Mouse (Mus musculus): ENCODE measurements around the gene Slc26a8. TPM values are rescaled to one million over a fixed set of nuclear protein-coding genes. Genes with fewer than 3 reads are reported as not detected.

Slc26a8 gene
- total RNA-seq, 2 experiments from 2014 or later = 1.3 TPM; not detected in 1

GRCm38 (mm10) chr17:28613096-28613495, 76.9 kb downstream of the Slc26a8 start:
- ATAC-seq (replicated peaks; ENCODE audit: low FRiP score, poor library complexity, severe bottlenecking) = no peak

GRCm38 (mm10) chr17:28612603-28613002, 77.4 kb downstream of the Slc26a8 start:
- ATAC-seq (replicated peaks; ENCODE audit: low FRiP score, poor library complexity, severe bottlenecking) = no peak

GRCm38 (mm10) chr17:28609543-28609942, 80.5 kb downstream of the Slc26a8 start:
- no peak for ATAC-seq (replicated peaks; ENCODE audit: low FRiP score, poor library complexity, severe bottlenecking)

- no peak for ATAC-seq (replicated peaks; ENCODE audit: low FRiP score, poor library complexity, severe bottlenecking)
Observed at GRCm38 (mm10) chr17:28601557-28602250, 88.3 kb downstream of the Slc26a8 start.

DNA sequence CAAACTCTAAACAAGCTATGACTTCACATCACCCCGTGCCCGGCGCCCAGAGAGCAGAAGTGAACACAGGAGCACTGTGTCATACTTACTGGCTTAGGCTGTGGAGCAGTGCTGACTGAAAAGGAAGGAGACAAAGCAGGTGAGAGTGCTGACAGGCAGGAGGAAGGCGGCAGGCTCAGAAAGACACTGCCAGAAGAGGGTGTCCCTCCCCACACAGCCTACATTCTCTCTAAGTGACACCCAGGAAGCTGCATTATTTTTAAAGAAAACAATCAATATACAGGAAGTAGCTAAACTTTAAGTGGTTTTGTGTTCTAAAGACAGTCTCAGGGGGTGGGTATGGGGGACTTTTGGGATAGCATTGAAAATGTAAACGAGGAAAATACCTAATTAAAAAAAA, 89.3 kb downstream of the Slc26a8 start:
- no peak for ATAC-seq (replicated peaks; ENCODE audit: low FRiP score, poor library complexity, severe bottlenecking)

DNA sequence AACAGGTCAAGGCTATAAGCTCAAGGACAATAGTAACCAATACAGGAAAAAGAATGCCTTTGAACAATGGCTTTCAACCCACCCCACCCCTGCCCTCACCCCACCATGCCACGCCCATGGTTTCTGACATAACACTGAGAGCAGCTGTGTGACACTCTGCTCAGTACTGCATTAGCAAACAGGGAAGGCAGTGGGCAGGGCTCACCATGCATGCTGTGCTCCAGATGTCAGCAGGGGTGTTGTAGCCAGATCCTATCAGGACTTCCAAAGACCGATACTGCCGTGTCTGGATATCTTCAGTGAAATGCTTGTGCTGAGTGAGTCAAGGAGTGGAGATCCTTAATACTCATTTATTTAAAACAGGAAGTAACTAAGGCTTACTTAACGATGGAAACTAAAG, 96.1 kb downstream of the Slc26a8 start:
- ATAC-seq (replicated peaks; ENCODE audit: low FRiP score, poor library complexity, severe bottlenecking) = no peak

DNA sequence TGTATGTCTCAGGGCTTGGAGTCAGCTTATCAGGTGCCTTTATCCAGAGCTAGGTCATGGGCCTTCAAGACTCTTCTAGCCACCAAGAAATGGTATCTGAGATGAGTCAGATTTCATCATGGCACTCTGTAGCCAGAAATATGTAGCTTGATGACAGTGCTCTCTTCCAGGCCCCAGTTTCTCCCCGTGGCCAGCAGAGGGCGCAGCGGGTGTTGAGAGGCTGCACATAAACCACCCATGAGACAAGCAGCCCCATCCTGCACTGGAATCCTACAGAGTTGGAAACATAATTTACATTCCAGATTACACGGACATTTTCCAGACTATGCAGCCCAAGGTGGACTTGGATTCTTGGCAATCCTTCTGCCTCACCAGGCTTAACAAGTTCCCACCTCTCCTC, 97.0 kb downstream of the Slc26a8 start:
- peak; percentile 70 for ATAC-seq (replicated peaks; ENCODE audit: low FRiP score, poor library complexity, severe bottlenecking)

DNA sequence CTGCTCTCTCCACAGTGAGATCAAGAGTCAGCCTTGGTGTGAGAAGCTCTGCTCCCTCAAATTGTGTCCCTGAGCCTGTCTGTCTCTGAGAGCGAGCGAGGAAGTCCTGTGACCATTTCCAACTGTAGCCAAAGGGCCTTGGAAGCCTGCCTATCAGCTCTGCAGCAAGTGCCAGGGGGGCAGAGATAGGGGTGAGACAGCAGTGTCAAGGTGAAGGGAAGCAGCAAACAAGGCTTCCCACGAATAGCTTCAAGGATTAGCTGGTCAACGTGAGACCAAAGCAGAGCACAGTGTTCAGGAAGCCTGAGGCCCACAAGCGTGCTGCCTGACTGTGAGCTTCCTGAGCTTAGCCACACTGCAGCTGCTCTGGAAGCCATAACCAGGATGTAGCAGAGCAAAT, 98.6 kb downstream of the Slc26a8 start:
- peak; percentile 70 for ATAC-seq (replicated peaks; ENCODE audit: low FRiP score, poor library complexity, severe bottlenecking)

- ATAC-seq (replicated peaks; ENCODE audit: low FRiP score, poor library complexity, severe bottlenecking) = no peak
Observed at GRCm38 (mm10) chr17:28590596-28590995, 99.4 kb downstream of the Slc26a8 start.

GRCm38 (mm10) chr17:28588591-28588990, 101.4 kb downstream of the Slc26a8 start:
- ATAC-seq (replicated peaks; ENCODE audit: low FRiP score, poor library complexity, severe bottlenecking) = no peak

Other genes starting within 250 kb of the Slc26a8 start
- gene Fkbp5, start 172.7 kb downstream of the Slc26a8 start, total RNA-seq (2015; ENCODE audit: low replicate concordance) = 5.9 and 6.8 TPM in 2 replicates
- 7.6 and 10.6 TPM in 2 replicates for gene Fkbp5, start 172.7 kb downstream of the Slc26a8 start, total RNA-seq (2017; ENCODE audit: low replicate concordance)
- gene Armc12, start 159.4 kb downstream of the Slc26a8 start, total RNA-seq (2015; ENCODE audit: low replicate concordance) = not detected in 2 replicates
- not detected in 2 replicates for gene Armc12, start 159.4 kb downstream of the Slc26a8 start, total RNA-seq (2017; ENCODE audit: low replicate concordance)
- not detected in 2 replicates for gene Clpsl2, start 140.8 kb downstream of the Slc26a8 start, total RNA-seq (2015; ENCODE audit: low replicate concordance)
- gene Clpsl2, start 140.8 kb downstream of the Slc26a8 start, total RNA-seq (2017; ENCODE audit: low replicate concordance) = not detected in 2 replicates
- not detected in 2 replicates for gene Clps, start 129.5 kb downstream of the Slc26a8 start, total RNA-seq (2015; ENCODE audit: low replicate concordance)
- gene Clps, start 129.5 kb downstream of the Slc26a8 start, total RNA-seq (2017; ENCODE audit: low replicate concordance) = not detected in 2 replicates
- not detected in 2 replicates for gene Lhfpl5, start 114.6 kb downstream of the Slc26a8 start, total RNA-seq (2015; ENCODE audit: low replicate concordance)
- not detected in 2 replicates for gene Lhfpl5, start 114.6 kb downstream of the Slc26a8 start, total RNA-seq (2017; ENCODE audit: low replicate concordance)
- 14.7 and 15.1 TPM in 2 replicates for gene Srpk1, start 67.5 kb downstream of the Slc26a8 start, total RNA-seq (2015; ENCODE audit: low replicate concordance)
- gene Srpk1, start 67.5 kb downstream of the Slc26a8 start, total RNA-seq (2017; ENCODE audit: low replicate concordance) = 23.9 and 36.2 TPM in 2 replicates
- gene Mapk14, start 1.1 kb upstream of the Slc26a8 start, total RNA-seq (2015; ENCODE audit: low replicate concordance) = 53.7 and 58.7 TPM in 2 replicates
- gene Mapk14, start 1.1 kb upstream of the Slc26a8 start, total RNA-seq (2017; ENCODE audit: low replicate concordance) = 63.1 and 64.9 TPM in 2 replicates
- gene AC170998.1, start 35.9 kb upstream of the Slc26a8 start, total RNA-seq (2015; ENCODE audit: low replicate concordance) = 2.1 TPM in 1 of 2 replicates, not detected in the other
- 13.0 TPM in 1 of 2 replicates, not detected in the other for gene AC170998.1, start 35.9 kb upstream of the Slc26a8 start, total RNA-seq (2017; ENCODE audit: low replicate concordance)
- 2.2 and 12.2 TPM in 2 replicates for gene Mapk13, start 79.1 kb upstream of the Slc26a8 start, total RNA-seq (2015; ENCODE audit: low replicate concordance)
- 0.61 and 4.2 TPM in 2 replicates for gene Mapk13, start 79.1 kb upstream of the Slc26a8 start, total RNA-seq (2017; ENCODE audit: low replicate concordance)
- 497 and 560 TPM in 2 replicates for gene Brpf3, start 110.9 kb upstream of the Slc26a8 start, total RNA-seq (2015; ENCODE audit: low replicate concordance)
- gene Brpf3, start 110.9 kb upstream of the Slc26a8 start, total RNA-seq (2017; ENCODE audit: low replicate concordance) = 243 and 286 TPM in 2 replicates
- gene Pnpla1, start 168.2 kb upstream of the Slc26a8 start, total RNA-seq (2015; ENCODE audit: low replicate concordance) = 2.2 TPM in 1 of 2 replicates, not detected in the other
- not detected in 2 replicates for gene Pnpla1, start 168.2 kb upstream of the Slc26a8 start, total RNA-seq (2017; ENCODE audit: low replicate concordance)
- gene 4930539E08Rik, start 225.1 kb upstream of the Slc26a8 start, total RNA-seq (2015; ENCODE audit: low replicate concordance) = not detected in 2 replicates
- gene 4930539E08Rik, start 225.1 kb upstream of the Slc26a8 start, total RNA-seq (2017; ENCODE audit: low replicate concordance) = not detected in 2 replicates

All from erythroid progenitor cell, adult 5-6 weeks (primary cell).